Mouse (Mus musculus) gastrocnemius, adult 2 months (tissue): ENCODE results near the gene Dpp4. TPM values are rescaled to one million over a fixed set of nuclear protein-coding genes. Genes with fewer than 3 reads are reported as not detected.

Experiments
- DNase-seq: peaks from one replicate; pipeline ENCODE4 v3.0.0; 2022
- H3K27ac ChIP-seq: fragments of 200-600 bp; 2 replicates; pipeline ENCODE4 v1.8.1; 2022; ENCODE audit warnings: mild to moderate bottlenecking
- H3K4me3 ChIP-seq: fragments of 200-600 bp; 2 replicates; pipeline ENCODE4 v1.8.1; 2022; ENCODE audit warnings: mild to moderate bottlenecking, moderate library complexity
- CTCF ChIP-seq: fragments of 200-600 bp; IDR thresholded peaks from 2 replicates; pipeline ENCODE4 v1.8.1; 2022; ENCODE audit warnings: antibody characterized with exemption, mild to moderate bottlenecking, moderate library complexity
- intact Hi-C: fragments of 180-260 bp; cut with DNase I; formaldehyde crosslinking; loops from one replicate; pipeline ENCODE4 v1.15.1; 2025
- total RNA-seq, 2 experiments: library from RNA; stranded (reverse); gene quantifications; 2 replicates each; pipeline ENCODE4 v1.2.3; 2021

Dpp4 gene
- total RNA-seq, 2 experiments from 2014 or later = 4.6 to 5.2 TPM

GRCm38 (mm10) chr2:62341734-62342128 is 70.3 kb downstream of the Dpp4 start:
- TF ChIP-seq CTCF = no peak
- H3K4me3 ChIP-seq = no peak overlapping the region
- H3K27ac ChIP-seq = no peak overlapping the region
- intact Hi-C loops = no loop called here
- no peak for DNase-seq

DNA sequence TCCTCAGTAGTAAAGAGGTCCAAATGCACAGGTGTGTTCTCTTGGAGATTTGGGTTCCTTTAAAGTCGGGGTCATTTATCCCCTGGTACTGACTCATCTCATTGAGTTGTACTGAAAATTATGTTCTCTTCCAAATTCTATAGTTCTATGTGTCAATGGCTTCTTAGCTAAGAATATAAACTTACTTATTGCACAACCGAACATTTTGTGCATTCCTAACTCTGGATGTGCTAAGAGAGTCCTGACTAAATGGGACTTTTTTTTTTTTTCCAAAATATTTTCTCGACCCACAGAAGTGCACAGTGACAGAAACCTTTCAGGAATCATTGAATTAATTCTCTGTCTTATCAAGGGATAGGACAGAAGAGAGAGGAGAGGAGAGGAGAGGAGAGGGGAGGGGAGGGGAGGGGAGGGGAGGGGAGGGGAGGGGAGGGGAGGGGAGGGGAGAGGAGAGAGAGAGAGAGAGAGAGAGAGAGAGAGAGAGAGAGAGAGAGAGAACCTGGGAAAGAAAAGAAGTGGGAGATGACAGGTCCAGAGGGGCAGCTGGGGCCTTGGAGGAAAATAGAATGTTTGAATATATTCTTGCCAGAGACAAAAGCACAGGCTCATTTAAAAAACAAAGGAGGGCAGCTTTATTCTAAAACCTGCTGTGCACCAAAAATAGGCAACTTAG is 70.8 kb downstream of the Dpp4 start:
- no peak overlapping the region for H3K4me3 ChIP-seq
- intact Hi-C loops = no loop called here
- DNase-seq = no peak
- TF ChIP-seq CTCF = no peak
- no peak overlapping the region for H3K27ac ChIP-seq

DNA sequence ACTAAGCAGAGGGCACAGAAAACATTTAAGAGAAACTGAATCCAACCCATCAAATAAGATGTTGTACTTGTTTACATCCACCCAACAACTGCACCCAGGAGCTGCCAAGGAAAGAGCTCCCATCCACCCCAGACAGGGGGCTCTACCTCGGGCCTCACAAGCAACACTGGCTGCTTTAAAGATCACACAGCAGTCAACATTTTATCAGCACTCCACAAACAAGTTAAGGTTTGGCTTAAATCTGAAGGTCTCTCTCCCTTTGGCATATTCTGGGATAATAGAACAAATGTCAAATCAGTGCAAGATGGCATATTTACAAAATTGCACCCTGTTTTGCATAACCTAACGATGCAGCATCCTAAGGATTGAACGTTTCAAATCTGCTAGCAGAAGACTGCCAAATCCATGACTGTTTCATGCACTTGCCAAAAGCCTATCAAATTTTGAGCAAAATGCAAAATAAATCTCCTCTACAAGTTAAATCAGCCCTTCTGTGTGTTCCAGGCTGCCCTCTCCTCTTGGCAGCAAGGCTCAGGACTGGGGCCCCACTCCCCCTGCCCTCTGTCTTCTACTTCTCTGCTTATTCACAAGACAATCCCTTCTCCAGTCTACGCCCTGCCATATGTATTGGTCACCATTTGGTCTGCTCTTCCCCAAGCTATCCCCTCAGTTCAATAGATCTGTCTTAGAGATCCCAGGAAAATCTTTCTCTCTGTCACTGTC is 72.6 kb downstream of the Dpp4 start:
- no peak for TF ChIP-seq CTCF
- DNase-seq = no peak
- H3K27ac ChIP-seq = no peak overlapping the region
- H3K4me3 ChIP-seq = no peak overlapping the region
- intact Hi-C loops = no loop called here

DNA sequence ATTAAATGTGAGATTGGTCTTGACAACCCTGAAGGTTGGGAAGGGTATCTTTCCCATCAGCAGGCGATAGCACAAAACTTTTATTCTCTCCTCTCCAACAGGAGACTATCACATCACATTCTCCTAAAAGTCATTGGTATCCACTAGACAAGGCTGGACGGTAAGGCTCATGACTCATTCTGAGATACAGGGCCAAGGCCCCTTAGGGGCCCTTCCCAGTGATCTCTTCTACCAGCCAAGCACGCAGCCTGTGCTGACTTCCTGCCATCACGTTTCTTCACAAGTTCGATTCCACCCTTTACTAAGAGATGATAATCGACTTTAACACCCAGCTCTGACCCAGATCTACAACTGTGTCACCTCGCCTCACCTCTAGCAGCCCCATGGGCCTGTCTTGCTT is 74.9 kb downstream of the Dpp4 start:
- Histone ChIP-seq H3K27ac (no peak overlapping the region), H3K4me3 (no peak overlapping the region)
- no peak for DNase-seq
- intact Hi-C loops = no loop called here
- TF ChIP-seq CTCF = no peak

- DNase-seq = no peak
- TF ChIP-seq CTCF = no peak
- Histone ChIP-seq H3K27ac (no peak overlapping the region), H3K4me3 (no peak overlapping the region)
- intact Hi-C loops = no loop called here
Observed at GRCm38 (mm10) chr2:62334397-62335243, 77.4 kb downstream of the Dpp4 start.

DNA sequence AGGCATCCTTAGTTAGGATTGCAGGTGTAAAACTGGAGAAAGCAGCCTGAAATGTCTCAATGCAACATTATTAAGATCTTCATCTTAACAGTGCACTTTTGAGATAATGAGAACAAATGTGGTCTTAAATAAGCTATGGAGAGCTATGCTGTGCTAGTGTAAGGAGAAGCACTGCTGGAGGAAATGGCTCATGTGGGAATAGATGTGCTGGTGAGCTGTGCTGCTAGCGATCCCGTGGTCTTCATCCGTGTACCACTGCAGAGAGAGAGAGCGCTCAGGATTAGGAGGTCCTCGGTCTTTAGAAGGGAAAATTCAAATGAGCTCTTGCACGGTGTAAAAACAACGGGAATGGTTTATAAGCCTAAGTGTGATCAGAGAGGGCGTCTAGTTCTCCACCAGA is 79.6 kb downstream of the Dpp4 start:
- no peak for DNase-seq
- intact Hi-C loops = no loop called here
- TF ChIP-seq CTCF = no peak

DNA sequence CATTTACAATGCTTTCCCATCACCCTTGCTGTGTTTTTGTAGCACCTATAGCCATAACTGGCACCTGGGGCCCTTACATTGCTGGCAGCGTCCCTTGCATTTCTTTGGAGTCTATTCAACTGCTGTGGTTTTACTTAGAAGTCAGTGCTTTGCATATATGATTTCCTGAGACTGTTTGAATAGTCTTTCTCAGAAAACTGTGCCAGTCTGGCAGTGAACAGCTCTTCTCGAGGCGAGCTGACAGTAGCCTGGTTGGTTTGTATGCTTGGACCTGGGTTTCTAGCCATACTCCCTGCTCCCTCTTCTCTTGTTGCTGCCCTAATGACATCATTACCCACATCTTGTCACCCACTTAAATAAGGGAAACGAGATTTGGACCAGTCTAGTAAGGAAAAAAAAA is 80.1 kb downstream of the Dpp4 start:
- no peak for DNase-seq
- intact Hi-C loops = no loop called here
- no peak for TF ChIP-seq CTCF
- no peak overlapping the region for H3K4me3 ChIP-seq
- H3K27ac ChIP-seq = no peak overlapping the region

More for the DNA sequence above, 79.6 kb downstream of the Dpp4 start:
- Histone ChIP-seq H3K4me3 (no peak overlapping the region), H3K27ac (no peak overlapping the region)

- no peak for TF ChIP-seq CTCF
- H3K4me3 ChIP-seq = no peak overlapping the region; the same call in 1 of the 2 replicates
- DNase-seq = peak; percentile 83
- peak overlapping the region; percentile 76 for H3K27ac ChIP-seq
- intact Hi-C loops = no loop called here
Observed at GRCm38 (mm10) chr2:62325388-62325787, 86.6 kb downstream of the Dpp4 start.

- intact Hi-C loops = no loop called here
- no peak overlapping the region for H3K27ac ChIP-seq
- peak; percentile 27 for DNase-seq
- no peak for TF ChIP-seq CTCF
- no peak overlapping the region for H3K4me3 ChIP-seq
Observed at GRCm38 (mm10) chr2:62323078-62323637, 88.9 kb downstream of the Dpp4 start.

- DNase-seq = no peak
- no peak for TF ChIP-seq CTCF
- H3K27ac ChIP-seq = no peak overlapping the region
- intact Hi-C loops = no loop called here
- no peak overlapping the region for H3K4me3 ChIP-seq
Observed at GRCm38 (mm10) chr2:62319489-62319888, 92.5 kb downstream of the Dpp4 start.

- DNase-seq = no peak
- H3K4me3 ChIP-seq = no peak overlapping the region
- no peak overlapping the region for H3K27ac ChIP-seq
- no peak for TF ChIP-seq CTCF
- intact Hi-C loops = no loop called here
Observed at GRCm38 (mm10) chr2:62316930-62317329, 95.1 kb downstream of the Dpp4 start.

GRCm38 (mm10) chr2:62307477-62307876 is 104.6 kb downstream of the Dpp4 start:
- intact Hi-C loops = no loop called here
- DNase-seq = no peak
- no peak for TF ChIP-seq CTCF
- Histone ChIP-seq H3K4me3 (no peak overlapping the region), H3K27ac (no peak overlapping the region)

- H3K27ac ChIP-seq = no peak overlapping the region
- no peak for DNase-seq
- no peak overlapping the region for H3K4me3 ChIP-seq
- intact Hi-C loops = no loop called here
- no peak for TF ChIP-seq CTCF
Observed at GRCm38 (mm10) chr2:62306978-62307377, 105.1 kb downstream of the Dpp4 start.
